In the genomic region with DNA sequence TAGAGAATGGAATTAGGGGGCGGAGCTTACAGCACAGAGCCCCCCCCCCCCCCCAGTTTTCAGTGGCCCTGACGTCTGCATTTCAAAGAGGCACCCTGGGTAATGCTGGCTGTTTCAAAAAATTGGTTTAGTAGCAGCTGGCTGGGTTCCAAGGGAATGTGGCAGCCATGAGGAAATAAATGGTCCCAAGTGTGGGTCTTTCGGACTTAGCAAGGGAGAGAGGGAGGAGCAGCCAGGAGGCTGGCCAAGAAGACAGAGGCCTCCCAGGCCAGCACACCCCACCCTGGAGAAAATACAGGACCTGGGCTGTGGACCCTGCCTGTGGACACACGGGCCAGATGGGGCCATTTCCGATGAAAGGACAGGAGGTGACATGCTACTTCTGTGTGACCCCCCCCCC, we compare ENCODE assay signal across 11 mouse cellular contexts.
A peak's percentile ranks its signal among the peaks of the same experiment; 100 is the strongest.
DNase-seq lines count a peak whose midpoint lies in the region; ATAC-seq and TF ChIP-seq lines count a peak whose summit lies in the region.
"Had no signal": no experiment of that assay in that cellular context is flagged by ENCODE, and none has a peak within 500 bp of the region (broad histone marks: within the 10 kb centered on the region; RNA-seq: fewer than 3 reads in every experiment).

No protein-coding gene starts in this region.

- no peak overlapping the region for H3K4me2 ChIP-seq in hindbrain, embryonic 16.5 days (ENCODE audit: low read length)
- H3K4me2 ChIP-seq in midbrain, postnatal 0 days (ENCODE audit: low read depth, low read length, poor library complexity, severe bottlenecking) = no peak overlapping the region

- H3K27ac ChIP-seq in forebrain, embryonic 10.5 days = peak overlapping the region; percentile 11; the same call in 1 of the 2 replicates
- H3K27ac ChIP-seq in hindbrain, embryonic 16.5 days (ENCODE audit: low read depth, low read length) = peak overlapping the region; percentile 36
- H3K27ac ChIP-seq in midbrain, postnatal 0 days (ENCODE audit: low read depth, low read length) = no peak overlapping the region

- TF ChIP-seq CTCF in midbrain, postnatal 0 days (IDR thresholded peaks at IDR 0.05) = no peak

- no peaks in the 10 kb centered on the region for H3K9me3 ChIP-seq in forebrain, embryonic 10.5 days
- no peaks in the 10 kb centered on the region for H3K9me3 ChIP-seq in hindbrain, embryonic 16.5 days (ENCODE audit: control insufficient read depth, low read length)
- H3K9me3 ChIP-seq in midbrain, postnatal 0 days (ENCODE audit: low read length) = no peaks in the 10 kb centered on the region
- H3K9me3 ChIP-seq: G1E; megakaryocyte, embryonic 14.5 days had no signal

- H3K4me3 ChIP-seq in forebrain, embryonic 10.5 days = no peak overlapping the region
- H3K4me3 ChIP-seq in hindbrain, embryonic 16.5 days (ENCODE audit: low read length) = no peak overlapping the region
- H3K4me3 ChIP-seq in midbrain, postnatal 0 days (ENCODE audit: low read depth, low read length) = no peak overlapping the region
- H3K4me3 ChIP-seq: megakaryocyte, embryonic 14.5 days had no signal

- intact Hi-C loops in left cerebral cortex, postnatal 10 days (cut with DNase I) = no loop called here

- peaks cover 28% of the 10 kb centered on the region for H3K36me3 ChIP-seq in forebrain, embryonic 10.5 days (replicated peaks)
- H3K36me3 ChIP-seq in hindbrain, embryonic 16.5 days (ENCODE audit: control insufficient read depth, insufficient read depth, low read length) = peaks cover 26% of the 10 kb centered on the region
- peaks cover 52% of the 10 kb centered on the region for H3K36me3 ChIP-seq in midbrain, postnatal 0 days (ENCODE audit: insufficient read depth, low read length)
- H3K36me3 ChIP-seq: G1E had no signal

- DNase-seq in kidney, adult 9 months = peak; percentile 13
- DNase-seq in kidney, adult 18-20 months = no peak
- DNase-seq in forebrain, embryonic 10.5 days (ENCODE audit: extremely low spot score, low spot score) = no peak
- DNase-seq in midbrain, postnatal 0 days (ENCODE audit: low spot score) = peak; percentile 68
- no peak for DNase-seq in left cerebral cortex, postnatal 10 days (ENCODE audit: extremely low spot score in 1 of 2, low spot score in 2 of 2)
- no peak for DNase-seq in urinary bladder, adult 2 months (ENCODE audit: low spot score)
- DNase-seq: cerebellum, adult 9-11 months had no signal

- peaks cover 15% of the 10 kb centered on the region for H3K4me1 ChIP-seq in forebrain, embryonic 10.5 days
- peaks cover 7% of the 10 kb centered on the region for H3K4me1 ChIP-seq in hindbrain, embryonic 16.5 days (ENCODE audit: control insufficient read depth, insufficient read depth, low read depth, low read length)
- no peaks in the 10 kb centered on the region for H3K4me1 ChIP-seq in midbrain, postnatal 0 days (ENCODE audit: insufficient read depth, low read length)
- H3K4me1 ChIP-seq: megakaryocyte, embryonic 14.5 days had no signal

- no peak for ATAC-seq in hindbrain, embryonic 16.5 days
- ATAC-seq in midbrain, postnatal 0 days (ENCODE audit: low FRiP score) = no peak
- no peak for ATAC-seq in CD4-positive, CD25-positive, alpha-beta regulatory T cell, adult 4 months

- H3K9ac ChIP-seq in hindbrain, embryonic 16.5 days (ENCODE audit: low read depth, low read length) = no peak overlapping the region
- H3K9ac ChIP-seq in midbrain, postnatal 0 days (replicated peaks; ENCODE audit: low read length, poor library complexity, severe bottlenecking) = no peak overlapping the region

- WGBS in forebrain, embryonic 10.5 days = 51% methylated on average over 5 of the region's 5 CpGs
- WGBS in hindbrain, embryonic 16.5 days = 31% methylated on average over 5 of the region's 5 CpGs
- 27% methylated on average over 5 of the region's 5 CpGs for WGBS in midbrain, postnatal 0 days

- H3K27me3 ChIP-seq in forebrain, embryonic 10.5 days (ENCODE audit: poor library complexity, severe bottlenecking) = no peaks in the 10 kb centered on the region
- H3K27me3 ChIP-seq in hindbrain, embryonic 16.5 days (replicated peaks; ENCODE audit: control insufficient read depth, insufficient read depth, low read length) = no peaks in the 10 kb centered on the region
- no peaks in the 10 kb centered on the region for H3K27me3 ChIP-seq in midbrain, postnatal 0 days (ENCODE audit: insufficient read depth, low read length)

Comparison
In these comparisons a context has a peak if more than half of its experiments do, and no peak if none do; other contexts are left out.
1. DNase-seq: peak in kidney, adult 9 months (single experiment) and midbrain, postnatal 0 days (single experiment); none in kidney, adult 18-20 months (single experiment), forebrain, embryonic 10.5 days (single experiment), left cerebral cortex, postnatal 10 days (0 of 2) and urinary bladder, adult 2 months (single experiment).